ENCODE assay signal across 30 mouse cellular contexts in the genomic region with DNA sequence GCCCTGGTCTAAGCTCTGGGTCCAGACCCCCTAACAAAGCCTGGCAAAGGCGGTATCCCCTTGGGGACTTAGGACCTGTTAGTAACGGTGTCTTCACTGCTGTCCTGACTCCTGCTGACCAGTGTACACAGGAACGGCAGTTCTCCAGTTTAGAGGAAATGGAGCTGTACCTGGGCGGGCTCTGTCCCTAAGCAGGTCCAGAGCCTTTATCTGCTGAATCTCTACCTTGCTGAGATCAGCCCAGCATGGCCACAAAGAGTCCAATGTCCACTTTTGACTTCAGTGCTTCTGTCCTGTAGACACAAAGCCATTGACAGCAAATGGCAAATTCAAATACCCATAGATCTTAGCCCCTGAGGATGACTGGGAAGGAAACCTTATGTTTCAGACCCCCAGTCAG. TPM values are rescaled to one million over a fixed set of nuclear protein-coding genes. Genes with fewer than 3 reads are reported as not detected.
"Had no signal": no experiment of that assay in that cellular context is flagged by ENCODE, and none has a peak within 500 bp of the region (broad histone marks: within the 10 kb centered on the region; RNA-seq: fewer than 3 reads in every experiment).

No protein-coding gene starts in this region.

- H3K4me2 ChIP-seq: heart, embryonic 11.5 days; heart, embryonic 13.5 days; heart, embryonic 15.5 days; hindbrain, embryonic 12.5 days; hindbrain, embryonic 14.5 days; limb, embryonic 13.5 days; limb, embryonic 15.5 days; liver, embryonic 12.5 days had no signal

- H3K36me3 ChIP-seq: heart, embryonic 15.5 days had no signal

- H3K27ac ChIP-seq: heart, adult 2 months; heart, embryonic 13.5 days; heart, embryonic 15.5 days; hindbrain, embryonic 12.5 days; hindbrain, embryonic 14.5 days; layer of hippocampus, adult 2 months; left cerebral cortex, adult 2 months; limb, embryonic 13.5 days; limb, embryonic 15.5 days; liver, embryonic 12.5 days; liver, embryonic 14.5 days had no signal

- H3K4me1 ChIP-seq: heart, embryonic 15.5 days; hindbrain, embryonic 12.5 days had no signal

- H3K4me3 ChIP-seq: heart, adult 2 months; heart, embryonic 13.5 days; heart, embryonic 15.5 days; hindbrain, embryonic 12.5 days; layer of hippocampus, adult 2 months; left cerebral cortex, adult 2 months; limb, embryonic 13.5 days; limb, embryonic 15.5 days; liver, embryonic 12.5 days had no signal

- H3K9ac ChIP-seq: heart, embryonic 13.5 days; heart, embryonic 15.5 days; hindbrain, embryonic 12.5 days; hindbrain, embryonic 14.5 days; limb, embryonic 13.5 days; limb, embryonic 15.5 days; liver, embryonic 12.5 days; liver, embryonic 14.5 days had no signal

- DNase-seq: gastrocnemius, postnatal 14 days; gastrocnemius, postnatal 36 days; heart, adult 11 months; heart, adult 2 months; heart, postnatal 14 days; heart, postnatal 36 days; kidney, adult 11 months; kidney, adult 8-10 months; kidney, postnatal 10 days; kidney, postnatal 25 days; kidney, postnatal 4 days; left cerebral cortex, postnatal 4 days had no signal

- ATAC-seq: hindbrain, embryonic 16.5 days; inflammation-experienced regulatory T-cells, adult 6 months; liver, embryonic 12.5 days had no signal

- H3K9me3 ChIP-seq: heart, embryonic 13.5 days; heart, embryonic 15.5 days; hindbrain, embryonic 12.5 days; limb, embryonic 13.5 days; limb, embryonic 15.5 days; liver, embryonic 12.5 days had no signal

- H3K27me3 ChIP-seq: heart, embryonic 13.5 days; heart, embryonic 15.5 days; hindbrain, embryonic 12.5 days; limb, embryonic 13.5 days; limb, embryonic 15.5 days; liver, embryonic 12.5 days had no signal

RNA-seq across cellular contexts. Expression of gene Mroh3, which starts 55.7 kb away (rescaled TPM):
- total RNA-seq: gastrocnemius, adult 18-20 months; gastrocnemius, adult 8-10 months; gastrocnemius, postnatal 14 days; gastrocnemius, postnatal 36 days; heart, adult 2 months; heart, postnatal 14 days; heart, postnatal 36 days; hematopoietic stem cell, adult 5-6 weeks; liver, adult 2 months had no signal
- polyA plus RNA-seq: heart, adult 2 months; heart, embryonic 11.5 days; heart, embryonic 13.5 days; heart, embryonic 15.5 days; heart, postnatal 0 days; hindbrain, embryonic 14.5 days; hindbrain, embryonic 16.5 days; inflammation-experienced regulatory T-cells, adult 6 months; limb, embryonic 13.5 days; limb, embryonic 15.5 days; liver, adult 2 months; liver, embryonic 12.5 days had no signal
